Mouse (Mus musculus) CH12.LX (cell line): Measurements from ENCODE around the gene Prickle2. TPM values are rescaled to one million over a fixed set of nuclear protein-coding genes. Genes with fewer than 3 reads are reported as not detected.

Experiments
- DNase-seq: peaks from one replicate; pipeline ENCODE4 v3.0.0-alpha.2; 2013; ENCODE audit errors: extremely low read depth
- H3K27ac ChIP-seq: 2 replicates; pipeline ENCODE4 v1.5.1; 2012; ENCODE audit warnings: low read depth, mild to moderate bottlenecking, control low read depth, moderate library complexity; ENCODE audit not compliant: insufficient read depth
- H3K27me3 ChIP-seq: replicated peaks from 2 replicates; pipeline ENCODE3; 2012; ENCODE audit warnings: inconsistent platforms
- H3K36me3 ChIP-seq, 2 experiments: replicated peaks in 1 of 2; 2 replicates each; pipeline versions ENCODE3 to v1.6.1; 2012; ENCODE audit warnings: inconsistent platforms in 1 of 2, low read length in 1 of 2, mild to moderate bottlenecking in 1 of 2, mixed read lengths in 1 of 2, moderate library complexity in 1 of 2; ENCODE audit not compliant: control insufficient read depth in 1 of 2, insufficient read depth in 1 of 2
- H3K4me1 ChIP-seq, 2 experiments: 2 replicates each; pipeline ENCODE4 v1.6.1; 2012; ENCODE audit warnings: inconsistent platforms in 1 of 2, moderate library complexity in 1 of 2; ENCODE audit not compliant: insufficient read depth in 2 of 2, control insufficient read depth in 1 of 2
- H3K4me2 ChIP-seq: 2 replicates; pipeline ENCODE4 v1.6.1; 2012; ENCODE audit warnings: low read depth, mild to moderate bottlenecking, control low read depth; ENCODE audit not compliant: poor library complexity, insufficient read depth, severe bottlenecking
- H3K4me3 ChIP-seq, 3 experiments: fragments of 150-350 bp in 1 of 3; sonication (generic) in 1 of 3; replicated peaks in 1 of 3; 2 replicates each; pipeline versions ENCODE3 to v1.5.1; 2011 to 2012; ENCODE audit warnings: low read depth in 2 of 3, low read length in 2 of 3, mild to moderate bottlenecking in 2 of 3, moderate library complexity in 2 of 3, control low read depth in 1 of 3, improper control_type of control experiment in 1 of 3, inconsistent platforms in 1 of 3, mixed read lengths in 1 of 3; ENCODE audit not compliant: poor library complexity in 1 of 3
- H3K79me2 ChIP-seq: replicated peaks from 2 replicates; pipeline ENCODE4 v1.6.1; 2012; ENCODE audit warnings: mild to moderate bottlenecking, moderate library complexity; ENCODE audit not compliant: control insufficient read depth, poor library complexity, insufficient read depth, severe bottlenecking; ENCODE audit errors: extremely low read depth
- H3K9ac ChIP-seq: 2 replicates; pipeline ENCODE4 v1.6.1; 2012; ENCODE audit warnings: low read depth, mild to moderate bottlenecking, control low read depth, moderate library complexity; ENCODE audit not compliant: insufficient read depth
- H3K9me3 ChIP-seq: replicated peaks from 2 replicates; pipeline ENCODE3; 2012; ENCODE audit warnings: low read length, inconsistent platforms, mixed read lengths
- CHD1 ChIP-seq: IDR thresholded peaks from 2 replicates; pipeline ENCODE4 v1.6.1; 2012; ENCODE audit warnings: low read depth, low read length, improper control_type of control experiment, inconsistent platforms
- CHD2 ChIP-seq: IDR thresholded peaks from 2 replicates; pipeline ENCODE4 v1.6.1; 2011; ENCODE audit warnings: low read length, improper control_type of control experiment
- ETS1 ChIP-seq: conservative IDR thresholded peaks from 2 replicates; pipeline ENCODE4 v1.6.1; 2012; ENCODE audit warnings: low read depth, mild to moderate bottlenecking, inconsistent platforms, low read length, improper control_type of control experiment, moderate library complexity
- IRF4 ChIP-seq: IDR thresholded peaks from 2 replicates; pipeline ENCODE4 v1.6.1; 2014; ENCODE audit warnings: low read depth, mild to moderate bottlenecking, inconsistent platforms, low read length, improper control_type of control experiment
- JUN ChIP-seq: IDR thresholded peaks from 2 replicates; pipeline ENCODE4 v1.6.1; 2011; ENCODE audit warnings: low read depth, mild to moderate bottlenecking, low read length, improper control_type of control experiment, moderate library complexity; ENCODE audit not compliant: insufficient read depth
- JUND ChIP-seq: conservative IDR thresholded peaks from 2 replicates; pipeline ENCODE4 v1.6.1; 2011; ENCODE audit warnings: low read depth, low read length, improper control_type of control experiment
- MAFK ChIP-seq: IDR thresholded peaks from 2 replicates; pipeline ENCODE4 v1.6.1; 2011; ENCODE audit warnings: low read length, improper control_type of control experiment; ENCODE audit not compliant: insufficient replicate concordance
- NRF1 ChIP-seq: IDR thresholded peaks from 2 replicates; pipeline ENCODE4 v1.6.1; 2014; ENCODE audit warnings: low read depth, mild to moderate bottlenecking, inconsistent platforms, low read length, improper control_type of control experiment, moderate library complexity
- POLR2AphosphoS2 ChIP-seq: IDR thresholded peaks from 2 replicates; pipeline ENCODE4 v1.6.1; 2011; ENCODE audit warnings: low read depth, low read length, improper control_type of control experiment
- RAD21 ChIP-seq: IDR thresholded peaks from 2 replicates; pipeline ENCODE4 v1.6.1; 2011; ENCODE audit warnings: low read depth, mild to moderate bottlenecking, low read length, improper control_type of control experiment, moderate library complexity
- RCOR1 ChIP-seq: conservative IDR thresholded peaks from 2 replicates; pipeline ENCODE4 v1.6.1; 2012; ENCODE audit warnings: low read depth, mild to moderate bottlenecking, inconsistent platforms, low read length, improper control_type of control experiment
- SMC3 ChIP-seq: IDR thresholded peaks from 2 replicates; pipeline ENCODE4 v1.6.1; 2011; ENCODE audit warnings: low read depth, low read length, improper control_type of control experiment
- TCF12 ChIP-seq: IDR thresholded peaks from 2 replicates; pipeline ENCODE4 v1.6.1; 2014; ENCODE audit warnings: low read depth, mild to moderate bottlenecking, inconsistent platforms, low read length, improper control_type of control experiment
- USF1 ChIP-seq: IDR thresholded peaks from 2 replicates; pipeline ENCODE4 v1.6.1; 2014; ENCODE audit warnings: low read depth, mild to moderate bottlenecking, inconsistent platforms, low read length, improper control_type of control experiment
- USF2 ChIP-seq: conservative IDR thresholded peaks from 2 replicates; pipeline ENCODE4 v1.6.1; 2011; ENCODE audit warnings: low read depth, low read length, improper control_type of control experiment
- ZNF384 ChIP-seq: IDR thresholded peaks from 2 replicates; pipeline ENCODE4 v1.6.1; 2012; ENCODE audit warnings: low read depth, low read length, improper control_type of control experiment, inconsistent platforms
- dilution Hi-C: fragments of 300-500 bp; cut with MboI; formaldehyde crosslinking; loops from 2 replicates; pipeline ENCODE4 v1.14.3; 2020; ENCODE audit warnings: low sequenced_read_pairs; ENCODE audit not compliant: extremely low pct_unique_long_range_greater_than_20kb, extremely low pct_ligation_motif_present
- in situ Hi-C: fragments of 300-500 bp; cut with MboI; formaldehyde crosslinking; loops from 3 replicates; pipeline ENCODE4 v1.14.3; 2019; ENCODE audit warnings: low sequenced_read_pairs, low pct_ligation_motif_present, low pct_unique_long_range_greater_than_20kb, mixed read lengths
- polyA plus RNA-seq: library from polyadenylated mRNA; unstranded; fragments of >175 nt; gene quantifications from 2 replicates; pipeline ENCODE4 v1.2.1, GENCODE M21; 2012; ENCODE audit warnings: low read depth; ENCODE audit not compliant: insufficient read length
- total RNA-seq, 2 experiments: library from RNA; depleted of rRNA; stranded (reverse); fragments of 300-350 nt in 1 of 2; fragments of >200 nt in 1 of 2; gene quantifications; 2 replicates each; pipeline ENCODE4 v1.2.3; 2012 to 2014

Gene Prickle2
- total and polyA plus RNA-seq, 3 experiments: not detected

GRCm38 (mm10) chr6:92636431-92636830, 69.5 kb downstream of the Prickle2 start:
- no peak overlapping the region for H3K4me3 ChIP-seq
- no peaks in the 10 kb centered on the region for H3K27me3 ChIP-seq
- in situ Hi-C loops (no loop called here), dilution Hi-C loops (no loop called here)
- no peaks in the 10 kb centered on the region for H3K79me2 ChIP-seq
- no peak for DNase-seq
- no peak overlapping the region for H3K4me2 ChIP-seq
- H3K4me1 ChIP-seq: no peaks in the 10 kb centered on the region
- H3K27ac ChIP-seq: no peak overlapping the region
- peaks cover 50% of the 10 kb centered on the region for H3K9me3 ChIP-seq
- no peaks in the 10 kb centered on the region for H3K36me3 ChIP-seq
- H3K9ac ChIP-seq: no peak overlapping the region
- TF ChIP-seq ZNF384: no peak
- TF ChIP-seq RAD21: no peak
- TF ChIP-seq ETS1: no peak
- no peak for TF ChIP-seq CHD1
- no peak for TF ChIP-seq RCOR1
- TF ChIP-seq NRF1: no peak
- no peak for TF ChIP-seq TCF12
- TF ChIP-seq JUN: no peak
- no peak for TF ChIP-seq USF2
- TF ChIP-seq MAFK: no peak

- H3K36me3 ChIP-seq: no peaks in the 10 kb centered on the region
- peaks cover 56% of the 10 kb centered on the region for H3K9me3 ChIP-seq
- no peak for DNase-seq
- in situ Hi-C loops (no loop called here), dilution Hi-C loops (no loop called here)
- no peak overlapping the region for H3K9ac ChIP-seq
- no peak overlapping the region for H3K4me2 ChIP-seq
- no peaks in the 10 kb centered on the region for H3K27me3 ChIP-seq
- TF ChIP-seq CHD2 (no peak), RAD21 (no peak), SMC3 (no peak), JUND (no peak), IRF4 (no peak), USF1 (no peak), POLR2AphosphoS2 (no peak)
- H3K4me3 ChIP-seq: no peak overlapping the region
- H3K79me2 ChIP-seq: no peaks in the 10 kb centered on the region
- no peaks in the 10 kb centered on the region for H3K4me1 ChIP-seq
- H3K27ac ChIP-seq: no peak overlapping the region
These were observed 71.0 kb downstream of the Prickle2 start for GRCm38 (mm10) chr6:92634876-92635468.
